Mouse (Mus musculus) limb, embryonic 10.5 days (tissue): Measurements from ENCODE around the gene Nrarp. TPM values are rescaled to one million over a fixed set of nuclear protein-coding genes. Genes with fewer than 3 reads are reported as not detected.

Experiments
- DNase-seq: peaks from one replicate; pipeline ENCODE4 v3.0.0-alpha.2; 2017; ENCODE audit warnings: low spot score
- H3K27ac ChIP-seq: fragments of 300-500 bp; sonication (generic); 2 replicates; pipeline ENCODE4 v1.5.1; 2016; ENCODE audit warnings: mild to moderate bottlenecking
- H3K27me3 ChIP-seq: fragments of 300-500 bp; sonication (generic); 2 replicates; pipeline ENCODE4 v1.6.1; 2016; ENCODE audit warnings: low read depth, mild to moderate bottlenecking; ENCODE audit not compliant: poor library complexity, severe bottlenecking
- H3K36me3 ChIP-seq: fragments of 300-500 bp; sonication (generic); 2 replicates; pipeline ENCODE4 v1.6.1; 2016; ENCODE audit warnings: mild to moderate bottlenecking, moderate library complexity
- H3K4me1 ChIP-seq: fragments of 300-500 bp; sonication (generic); 2 replicates; pipeline ENCODE4 v1.6.1; 2016
- H3K4me3 ChIP-seq: fragments of 300-500 bp; sonication (generic); 2 replicates; pipeline ENCODE4 v1.5.1; 2016; ENCODE audit warnings: mild to moderate bottlenecking, moderate library complexity
- H3K9me3 ChIP-seq: fragments of 300-500 bp; sonication (generic); replicated peaks from 2 replicates; pipeline ENCODE4 v1.6.1; 2016; ENCODE audit warnings: mild to moderate bottlenecking
- WGBS: fragments of 180-500 bp; shearing (Covaris S2); methylation state at CpG from one replicate; pipeline ENCODE4 v1.1.7; 2016; 5-methylcytosine and 5-hydroxymethylcytosine counted together
- polyA plus RNA-seq: library from polyadenylated mRNA; unstranded; fragments of >200 nt; fragmentation: Nextera tagmentation; extraction: Ambion mirVana; gene quantifications from 2 replicates; pipeline ENCODE4 v1.2.1, GENCODE M21; 2016

The Nrarp gene
- 7.9 and 10.3 TPM in 2 replicates for polyA plus RNA-seq

- peak within 1 kb of the TSS; percentile 75 for H3K27ac ChIP-seq
- H3K36me3 ChIP-seq: no peaks in the 10 kb centered on the region
- no peaks in the 10 kb centered on the region for H3K9me3 ChIP-seq
- DNase-seq: peak; percentile 94
- peaks cover 100% of the 10 kb centered on the region for H3K27me3 ChIP-seq
- WGBS: 0% methylated on average over 35 of the region's 35 CpGs
- H3K4me3 ChIP-seq: peak within 1 kb of the TSS; percentile 64
- H3K4me1 ChIP-seq: peaks cover 77% of the 10 kb centered on the region
These were observed at the start of gene Nrarp for GRCm38 (mm10) chr2:25180478-25180903. TSS of gene Nrarp (plus strand) at chr2:25180758.

GRCm38 (mm10) chr2:25131601-25132000 lies 49.0 kb upstream of the Nrarp start:
- WGBS: 85% methylated on average over 9 of the region's 9 CpGs
- no peak overlapping the region for H3K27ac ChIP-seq
- H3K4me3 ChIP-seq: no peak overlapping the region
- H3K36me3 ChIP-seq: no peaks in the 10 kb centered on the region
- H3K4me1 ChIP-seq: peaks cover 16% of the 10 kb centered on the region
- H3K27me3 ChIP-seq: no peaks in the 10 kb centered on the region
- no peak for DNase-seq
- H3K9me3 ChIP-seq: no peaks in the 10 kb centered on the region

GRCm38 (mm10) chr2:25137832-25138231 lies 42.7 kb upstream of the Nrarp start:
- Histone ChIP-seq H3K36me3 (no peaks in the 10 kb centered on the region), H3K27me3 (no peaks in the 10 kb centered on the region), H3K4me1 (no peaks in the 10 kb centered on the region), H3K9me3 (no peaks in the 10 kb centered on the region), H3K4me3 (no peak overlapping the region), H3K27ac (no peak overlapping the region)
- 83% methylated on average over 6 of the region's 6 CpGs for WGBS
- DNase-seq: no peak

- DNase-seq: no peak
- H3K27ac ChIP-seq: no peak overlapping the region
- WGBS: 70% methylated on average over 4 of the region's 4 CpGs
- no peaks in the 10 kb centered on the region for H3K36me3 ChIP-seq
- no peaks in the 10 kb centered on the region; the same call in 1 of the 2 replicates for H3K4me1 ChIP-seq
- no peaks in the 10 kb centered on the region for H3K9me3 ChIP-seq
- H3K27me3 ChIP-seq: no peaks in the 10 kb centered on the region
- H3K4me3 ChIP-seq: no peak overlapping the region
These were observed 39.4 kb upstream of the Nrarp start for GRCm38 (mm10) chr2:25141185-25141584.

- no peaks in the 10 kb centered on the region; the same call in 1 of the 2 replicates for H3K4me1 ChIP-seq
- DNase-seq: no peak
- WGBS: 85% methylated on average over 5 of the region's 5 CpGs
These were observed 38.6 kb upstream of the Nrarp start for GRCm38 (mm10) chr2:25141921-25142320.

GRCm38 (mm10) chr2:25145346-25145745 lies 35.2 kb upstream of the Nrarp start:
- Histone ChIP-seq H3K36me3 (no peaks in the 10 kb centered on the region), H3K27me3 (no peaks in the 10 kb centered on the region), H3K4me3 (no peak overlapping the region), H3K9me3 (no peaks in the 10 kb centered on the region), H3K27ac (no peak overlapping the region), H3K4me1 (no peaks in the 10 kb centered on the region; the same call in 1 of the 2 replicates)
- WGBS: 93% methylated on average over 6 of the region's 6 CpGs
- DNase-seq: no peak

More at GRCm38 (mm10) chr2:25141921-25142320, 38.6 kb upstream of the Nrarp start:
- no peak overlapping the region for H3K4me3 ChIP-seq
- no peak overlapping the region for H3K27ac ChIP-seq
- no peaks in the 10 kb centered on the region for H3K27me3 ChIP-seq
- H3K36me3 ChIP-seq: no peaks in the 10 kb centered on the region
- H3K9me3 ChIP-seq: no peaks in the 10 kb centered on the region

GRCm38 (mm10) chr2:25147398-25147797 lies 33.2 kb upstream of the Nrarp start:
- Histone ChIP-seq H3K4me1 (no peaks in the 10 kb centered on the region; the same call in 1 of the 2 replicates), H3K9me3 (no peaks in the 10 kb centered on the region), H3K27ac (no peak overlapping the region), H3K36me3 (no peaks in the 10 kb centered on the region), H3K27me3 (no peaks in the 10 kb centered on the region), H3K4me3 (no peak overlapping the region)
- 72% methylated on average over 5 of the region's 5 CpGs for WGBS
- no peak for DNase-seq

GRCm38 (mm10) chr2:25147892-25148291 lies 32.7 kb upstream of the Nrarp start:
- no peaks in the 10 kb centered on the region for H3K9me3 ChIP-seq
- H3K4me1 ChIP-seq: no peaks in the 10 kb centered on the region; the same call in 1 of the 2 replicates
- H3K36me3 ChIP-seq: no peaks in the 10 kb centered on the region
- H3K4me3 ChIP-seq: no peak overlapping the region
- DNase-seq: no peak
- no peaks in the 10 kb centered on the region for H3K27me3 ChIP-seq
- no peak overlapping the region for H3K27ac ChIP-seq
- 51% methylated on average over 5 of the region's 5 CpGs for WGBS

GRCm38 (mm10) chr2:25149643-25150042 lies 30.9 kb upstream of the Nrarp start:
- no peaks in the 10 kb centered on the region for H3K9me3 ChIP-seq
- 78% methylated on average over 2 of the region's 2 CpGs for WGBS
- no peaks in the 10 kb centered on the region for H3K27me3 ChIP-seq
- DNase-seq: no peak
- no peaks in the 10 kb centered on the region for H3K4me1 ChIP-seq
- no peak overlapping the region for H3K4me3 ChIP-seq
- no peak overlapping the region for H3K27ac ChIP-seq
- H3K36me3 ChIP-seq: no peaks in the 10 kb centered on the region

- Histone ChIP-seq H3K27ac (no peak overlapping the region), H3K9me3 (no peaks in the 10 kb centered on the region), H3K27me3 (no peaks in the 10 kb centered on the region), H3K4me3 (no peak overlapping the region), H3K4me1 (no peaks in the 10 kb centered on the region), H3K36me3 (no peaks in the 10 kb centered on the region)
- DNase-seq: no peak
- WGBS: 81% methylated on average over 4 of the region's 4 CpGs
These were observed 29.1 kb upstream of the Nrarp start for GRCm38 (mm10) chr2:25151280-25151956.

- no peak for DNase-seq
- 92% methylated on average over 3 of the region's 3 CpGs for WGBS
- Histone ChIP-seq H3K4me1 (no peaks in the 10 kb centered on the region), H3K27ac (no peak overlapping the region), H3K36me3 (no peaks in the 10 kb centered on the region), H3K4me3 (no peak overlapping the region), H3K27me3 (no peaks in the 10 kb centered on the region), H3K9me3 (no peaks in the 10 kb centered on the region)
These were observed 24.4 kb upstream of the Nrarp start for GRCm38 (mm10) chr2:25156177-25156576.

GRCm38 (mm10) chr2:25156990-25157389 lies 23.6 kb upstream of the Nrarp start:
- no peaks in the 10 kb centered on the region for H3K4me1 ChIP-seq
- no peaks in the 10 kb centered on the region for H3K27me3 ChIP-seq
- 41% methylated on average over 2 of the region's 2 CpGs for whole genome bisulfite sequencing

GRCm38 (mm10) chr2:25157655-25158054 lies 22.9 kb upstream of the Nrarp start:
- H3K4me1 ChIP-seq: peaks cover 2% of the 10 kb centered on the region; the same call in 1 of the 2 replicates
- WGBS: 47% methylated on average over 2 of the region's 2 CpGs
- DNase-seq: no peak

More at GRCm38 (mm10) chr2:25156990-25157389, 23.6 kb upstream of the Nrarp start:
- DNase-seq: no peak
- H3K9me3 ChIP-seq: no peaks in the 10 kb centered on the region
- no peaks in the 10 kb centered on the region for H3K36me3 ChIP-seq
- no peak overlapping the region for H3K27ac ChIP-seq
- no peak overlapping the region for H3K4me3 ChIP-seq

More at GRCm38 (mm10) chr2:25157655-25158054, 22.9 kb upstream of the Nrarp start:
- Histone ChIP-seq H3K4me3 (no peak overlapping the region), H3K36me3 (no peaks in the 10 kb centered on the region), H3K9me3 (no peaks in the 10 kb centered on the region), H3K27ac (no peak overlapping the region), H3K27me3 (no peaks in the 10 kb centered on the region)
